Mouse (Mus musculus) forebrain, postnatal 0 days (tissue): ENCODE results near the gene Arpc5l. TPM values are rescaled to one million over a fixed set of nuclear protein-coding genes. Genes with fewer than 3 reads are reported as not detected.
A peak's percentile ranks its signal among the peaks of the same experiment; 100 is the strongest.

ENCODE experiments used
- ATAC-seq: fragments of 200-750 bp; cut with Nextera tagmentation; 2 replicates; pipeline ENCODE4 v1.8.0; 2017; ENCODE audit warnings: mild to moderate bottlenecking, moderate library complexity
- DNase-seq: peaks from one replicate; pipeline ENCODE4 v3.0.0-alpha.2; 2015
- H3K27ac ChIP-seq: fragments of 300-500 bp; sonication (generic); 2 replicates; pipeline ENCODE4 v1.5.1; 2014; ENCODE audit warnings: low read depth, mild to moderate bottlenecking, antibody characterized with exemption, low read length, moderate library complexity, mixed read lengths
- H3K27me3 ChIP-seq: fragments of 300-500 bp; sonication (generic); 2 replicates; pipeline ENCODE4 v1.6.1; 2014; ENCODE audit warnings: mild to moderate bottlenecking, low read length, mixed read lengths; ENCODE audit not compliant: insufficient read depth
- H3K36me3 ChIP-seq: fragments of 300-500 bp; sonication (generic); 2 replicates; pipeline ENCODE4 v1.6.1; 2014; ENCODE audit warnings: mild to moderate bottlenecking, moderate library complexity; ENCODE audit not compliant: insufficient read depth
- H3K4me1 ChIP-seq: fragments of 300-500 bp; sonication (generic); 2 replicates; pipeline ENCODE4 v1.6.1; 2014; ENCODE audit warnings: antibody characterized with exemption; ENCODE audit not compliant: insufficient read depth
- H3K4me2 ChIP-seq: fragments of 300-500 bp; sonication (generic); 2 replicates; pipeline ENCODE4 v1.6.1; 2014; ENCODE audit warnings: low read depth, mild to moderate bottlenecking, moderate library complexity
- H3K4me3 ChIP-seq: fragments of 300-500 bp; sonication (generic); 2 replicates; pipeline ENCODE4 v1.5.1; 2014; ENCODE audit warnings: low read depth, low read length, mixed read lengths
- H3K9ac ChIP-seq: fragments of 300-500 bp; sonication (generic); 2 replicates; pipeline ENCODE4 v1.6.1; 2014; ENCODE audit warnings: mild to moderate bottlenecking
- H3K9me3 ChIP-seq: fragments of 300-500 bp; sonication (generic); 2 replicates; pipeline ENCODE4 v1.6.1; 2016; ENCODE audit warnings: low read length
- CTCF ChIP-seq: sonication (generic); IDR thresholded peaks from 2 replicates; pipeline ENCODE4 v1.5.1; 2016; ENCODE audit warnings: antibody characterized with exemption, control low read depth, low read depth
- WGBS: fragments of 180-500 bp; shearing (Covaris S2); extraction: QIAGEN DNeasy Blood & Tissue Kit; methylation state at CpG from one replicate; pipeline ENCODE4 v1.1.7; 2014; 5-methylcytosine and 5-hydroxymethylcytosine counted together
- polyA plus RNA-seq: library from polyadenylated mRNA; unstranded; fragments of >200 nt; fragmentation: Nextera tagmentation; extraction: Ambion mirVana; gene quantifications from 2 replicates; pipeline ENCODE4 v1.2.1, GENCODE M21; 2015
- total RNA-seq: library from RNA; depleted of rRNA; stranded (reverse); fragments of >200 nt; gene quantifications from 2 replicates; pipeline ENCODE4 v1.2.3, GENCODE M21; 2014

Gene Arpc5l
- total and polyA plus RNA-seq, 2 experiments from 2014 or later = 80.0 to 167 TPM

- H3K9ac ChIP-seq = no peak overlapping the region
- no peak overlapping the region for H3K27ac ChIP-seq
- H3K36me3 ChIP-seq = no peaks in the 10 kb centered on the region
- no peaks in the 10 kb centered on the region for H3K27me3 ChIP-seq
- no peaks in the 10 kb centered on the region for H3K4me1 ChIP-seq
- ATAC-seq (no peak), DNase-seq (peak; percentile 37)
- no peak for TF ChIP-seq CTCF
- WGBS = 70% methylated on average over 7 of the region's 7 CpGs
- H3K4me2 ChIP-seq = no peak overlapping the region
- no peaks in the 10 kb centered on the region for H3K9me3 ChIP-seq
- no peak overlapping the region for H3K4me3 ChIP-seq
Measured at GRCm38 (mm10) chr2:38973701-38974100, 31.4 kb upstream of the Arpc5l start.

GRCm38 (mm10) chr2:38974171-38974570 is 31.0 kb upstream of the Arpc5l start:
- H3K36me3 ChIP-seq = no peaks in the 10 kb centered on the region
- TF ChIP-seq CTCF = no peak
- H3K4me2 ChIP-seq = no peak overlapping the region
- H3K9me3 ChIP-seq = no peaks in the 10 kb centered on the region
- no peaks in the 10 kb centered on the region for H3K4me1 ChIP-seq
- 63% methylated on average over 2 of the region's 2 CpGs for WGBS
- ATAC-seq (no peak), DNase-seq (no peak)
- no peak overlapping the region for H3K9ac ChIP-seq
- H3K4me3 ChIP-seq = no peak overlapping the region
- no peaks in the 10 kb centered on the region for H3K27me3 ChIP-seq
- H3K27ac ChIP-seq = no peak overlapping the region

GRCm38 (mm10) chr2:38975181-38975580 is 30.0 kb upstream of the Arpc5l start:
- Histone ChIP-seq H3K9me3 (no peaks in the 10 kb centered on the region), H3K4me2 (no peak overlapping the region), H3K9ac (no peak overlapping the region), H3K4me3 (no peak overlapping the region), H3K36me3 (no peaks in the 10 kb centered on the region), H3K27ac (no peak overlapping the region), H3K27me3 (no peaks in the 10 kb centered on the region), H3K4me1 (no peaks in the 10 kb centered on the region)
- DNase-seq (no peak), ATAC-seq (no peak)
- WGBS = 94% methylated on average over 3 of the region's 3 CpGs
- TF ChIP-seq CTCF = no peak

GRCm38 (mm10) chr2:38975941-38976805 is 29.0 kb upstream of the Arpc5l start:
- DNase-seq (no peak), ATAC-seq (no peak)
- Histone ChIP-seq H3K4me3 (no peak overlapping the region), H3K9ac (no peak overlapping the region), H3K4me2 (no peak overlapping the region), H3K4me1 (no peaks in the 10 kb centered on the region), H3K27me3 (no peaks in the 10 kb centered on the region), H3K27ac (no peak overlapping the region), H3K36me3 (no peaks in the 10 kb centered on the region), H3K9me3 (no peaks in the 10 kb centered on the region)
- 85% methylated on average over 21 of the region's 21 CpGs for WGBS
- TF ChIP-seq CTCF = no peak

GRCm38 (mm10) chr2:38977837-38978236 is 27.3 kb upstream of the Arpc5l start:
- DNase-seq (no peak), ATAC-seq (no peak)
- Histone ChIP-seq H3K27me3 (no peaks in the 10 kb centered on the region), H3K9ac (no peak overlapping the region), H3K9me3 (no peaks in the 10 kb centered on the region), H3K36me3 (no peaks in the 10 kb centered on the region), H3K4me2 (no peak overlapping the region), H3K4me1 (no peaks in the 10 kb centered on the region), H3K27ac (no peak overlapping the region), H3K4me3 (no peak overlapping the region)
- no peak for TF ChIP-seq CTCF
- 52% methylated on average over 4 of the region's 4 CpGs for WGBS

- no peak overlapping the region for H3K4me3 ChIP-seq
- H3K4me1 ChIP-seq = no peaks in the 10 kb centered on the region
- 96% methylated on average over 2 of the region's 2 CpGs for WGBS
- no peaks in the 10 kb centered on the region for H3K27me3 ChIP-seq
- no peak overlapping the region for H3K27ac ChIP-seq
- H3K4me2 ChIP-seq = no peak overlapping the region
- DNase-seq = no peak
- no peak overlapping the region for H3K9ac ChIP-seq
- H3K9me3 ChIP-seq = no peaks in the 10 kb centered on the region
- no peak for ATAC-seq
- TF ChIP-seq CTCF = peak; percentile 33
- H3K36me3 ChIP-seq = no peaks in the 10 kb centered on the region
Measured at GRCm38 (mm10) chr2:38983456-38983855, 21.7 kb upstream of the Arpc5l start.

- no peaks in the 10 kb centered on the region for H3K9me3 ChIP-seq
- H3K4me2 ChIP-seq = no peak overlapping the region
- no peak overlapping the region for H3K4me3 ChIP-seq
- H3K27me3 ChIP-seq = no peaks in the 10 kb centered on the region
- no peak overlapping the region for H3K9ac ChIP-seq
- H3K4me1 ChIP-seq = no peaks in the 10 kb centered on the region
- DNase-seq (no peak), ATAC-seq (no peak)
- H3K27ac ChIP-seq = no peak overlapping the region
- H3K36me3 ChIP-seq = no peaks in the 10 kb centered on the region
- no peak for TF ChIP-seq CTCF
- WGBS = 79% methylated on average over 3 of the region's 3 CpGs
Measured at GRCm38 (mm10) chr2:38986580-38986979, 18.6 kb upstream of the Arpc5l start.
